Mouse (Mus musculus) forebrain, embryonic 16.5 days (tissue): Measurements from ENCODE around the gene Ces1c. TPM values are rescaled to one million over a fixed set of nuclear protein-coding genes. Genes with fewer than 3 reads are reported as not detected.

ENCODE experiments used
- ATAC-seq: fragments of 200-750 bp; cut with Nextera tagmentation; 2 replicates; pipeline ENCODE4 v1.8.0; 2017; ENCODE audit warnings: mild to moderate bottlenecking, moderate library complexity
- H3K27ac ChIP-seq: fragments of 300-500 bp; sonication (generic); 2 replicates; pipeline ENCODE4 v1.5.1; 2014; ENCODE audit warnings: low read length, control low read depth
- H3K27me3 ChIP-seq: fragments of 300-500 bp; sonication (generic); replicated peaks from 2 replicates; pipeline ENCODE4 v1.6.1; 2014; ENCODE audit warnings: low read length; ENCODE audit not compliant: control insufficient read depth, insufficient read depth
- H3K36me3 ChIP-seq: fragments of 300-500 bp; sonication (generic); 2 replicates; pipeline ENCODE4 v1.6.1; 2014; ENCODE audit not compliant: control insufficient read depth, insufficient read depth
- H3K4me1 ChIP-seq: fragments of 300-500 bp; sonication (generic); replicated peaks from 2 replicates; pipeline ENCODE4 v1.6.1; 2014; ENCODE audit warnings: low read length; ENCODE audit not compliant: control insufficient read depth, insufficient read depth
- H3K4me2 ChIP-seq: fragments of 300-500 bp; sonication (generic); 2 replicates; pipeline ENCODE4 v1.6.1; 2014; ENCODE audit warnings: mild to moderate bottlenecking, low read length, control low read depth
- H3K4me3 ChIP-seq: fragments of 300-500 bp; sonication (generic); replicated peaks from 2 replicates; pipeline ENCODE4 v1.5.1; 2014; ENCODE audit warnings: mild to moderate bottlenecking, low read length, control low read depth
- H3K9ac ChIP-seq: fragments of 300-500 bp; sonication (generic); replicated peaks from 2 replicates; pipeline ENCODE4 v1.6.1; 2014; ENCODE audit warnings: low read depth, low read length, control low read depth
- H3K9me3 ChIP-seq: fragments of 300-500 bp; sonication (generic); 2 replicates; pipeline ENCODE4 v1.6.1; 2016; ENCODE audit warnings: low read length; ENCODE audit not compliant: control insufficient read depth
- WGBS: fragments of 180-500 bp; shearing (Covaris S2); extraction: QIAGEN DNeasy Blood & Tissue Kit; methylation state at CpG from one replicate; pipeline ENCODE4 v1.1.7; 2014; 5-methylcytosine and 5-hydroxymethylcytosine counted together
- polyA plus RNA-seq: library from polyadenylated mRNA; unstranded; fragments of >200 nt; fragmentation: Nextera tagmentation; extraction: Ambion mirVana; gene quantifications from 2 replicates; pipeline ENCODE4 v1.2.1, GENCODE M21; 2015

The Ces1c gene
- polyA plus RNA-seq, 1 experiment from 2014 or later = not detected

- no peaks in the 10 kb centered on the region for H3K27me3 ChIP-seq
- WGBS = 10% methylated on average over 2 of the region's 2 CpGs
- no peaks in the 10 kb centered on the region for H3K9me3 ChIP-seq
- H3K9ac ChIP-seq = no peak overlapping the region
- no peak overlapping the region for H3K4me3 ChIP-seq
- no peak for ATAC-seq
- H3K36me3 ChIP-seq = no peaks in the 10 kb centered on the region
- H3K4me2 ChIP-seq = no peak overlapping the region
- no peak overlapping the region for H3K27ac ChIP-seq
- H3K4me1 ChIP-seq = no peaks in the 10 kb centered on the region
Observed at GRCm38 (mm10) chr8:93059185-93059584, 71.9 kb downstream of the Ces1c start.

GRCm38 (mm10) chr8:93055238-93055637 is 75.8 kb downstream of the Ces1c start:
- Histone ChIP-seq H3K27me3 (no peaks in the 10 kb centered on the region), H3K4me3 (no peak overlapping the region), H3K4me1 (no peaks in the 10 kb centered on the region), H3K27ac (no peak overlapping the region), H3K9ac (no peak overlapping the region), H3K4me2 (no peak overlapping the region), H3K9me3 (no peaks in the 10 kb centered on the region), H3K36me3 (no peaks in the 10 kb centered on the region)
- ATAC-seq = no peak
- 60% methylated on average over 2 of the region's 2 CpGs for WGBS

Other genes starting within 250 kb of the Ces1c start
- 0.25 TPM in 1 of 2 replicates, not detected in the other for gene Capns2, start 229.9 kb downstream of the Ces1c start, polyA plus RNA-seq
- gene Slc6a2, start 171.2 kb downstream of the Ces1c start, polyA plus RNA-seq = not detected in 2 replicates
- gene Ces1a, start 83.1 kb downstream of the Ces1c start, polyA plus RNA-seq = not detected in 2 replicates
- not detected in 2 replicates for gene Ces1b, start 51.3 kb downstream of the Ces1c start, polyA plus RNA-seq
- 0.22 and 0.40 TPM in 2 replicates for gene Ces1d, start 66.6 kb upstream of the Ces1c start, polyA plus RNA-seq
- gene Ces1e, start 98.3 kb upstream of the Ces1c start, polyA plus RNA-seq = not detected in 2 replicates
- gene Ces1f, start 148.5 kb upstream of the Ces1c start, polyA plus RNA-seq = not detected in 2 replicates
- not detected in 2 replicates for gene Ces1g, start 206.0 kb upstream of the Ces1c start, polyA plus RNA-seq
- not detected in 2 replicates for gene Ces1h, start 248.4 kb upstream of the Ces1c start, polyA plus RNA-seq